Mouse (Mus musculus): ENCODE data around the gene Fxyd7. TPM values are rescaled to one million over a fixed set of nuclear protein-coding genes. Genes with fewer than 3 reads are reported as not detected.

Fxyd7 gene
- polyA plus RNA-seq, 1 experiment = not detected

GRCm38 (mm10) chr7:31069491-31069890, 18.2 kb upstream of the Fxyd7 start:
- 92% methylated on average over 14 of the region's 14 CpGs for WGBS

GRCm38 (mm10) chr7:31067836-31068235, 16.6 kb upstream of the Fxyd7 start:
- H3K4me1 ChIP-seq (ENCODE audit: control insufficient read depth, insufficient read depth, low read length) = no peaks in the 10 kb centered on the region
- H3K4me3 ChIP-seq (ENCODE audit: insufficient read depth, low read depth, low read length) = no peak overlapping the region
- no peak overlapping the region for H3K27ac ChIP-seq (ENCODE audit: insufficient read depth, low read depth, low read length)
- WGBS = 31% methylated on average over 5 of the region's 5 CpGs
- TF ChIP-seq CTCF (IDR thresholded peaks at IDR 0.05; ENCODE audit: insufficient read depth, low read depth, low read length) (no peak), POLR2A (IDR thresholded peaks at IDR 0.05; ENCODE audit: insufficient read depth, low read depth, low read length) (no peak)

More at GRCm38 (mm10) chr7:31069491-31069890, 18.2 kb upstream of the Fxyd7 start:
- H3K4me1 ChIP-seq (ENCODE audit: control insufficient read depth, insufficient read depth, low read length) = 0 out of 2 replicates have a peak, but pooled peaks cover 4% of the 10 kb centered on the region
- no peak overlapping the region for H3K4me3 ChIP-seq (ENCODE audit: insufficient read depth, low read depth, low read length)
- no peak for TF ChIP-seq POLR2A (IDR thresholded peaks at IDR 0.05; ENCODE audit: insufficient read depth, low read depth, low read length)
- no peak for TF ChIP-seq CTCF (IDR thresholded peaks at IDR 0.05; ENCODE audit: insufficient read depth, low read depth, low read length)
- no peak overlapping the region for H3K27ac ChIP-seq (ENCODE audit: insufficient read depth, low read depth, low read length)

- Histone ChIP-seq H3K4me3 (ENCODE audit: insufficient read depth, low read depth, low read length) (no peak overlapping the region), H3K27ac (ENCODE audit: insufficient read depth, low read depth, low read length) (no peak overlapping the region), H3K4me1 (ENCODE audit: control insufficient read depth, insufficient read depth, low read length) (peaks cover 5% of the 10 kb centered on the region)
- 87% methylated on average over 12 of the region's 12 CpGs for WGBS
- TF ChIP-seq POLR2A (IDR thresholded peaks at IDR 0.05; ENCODE audit: insufficient read depth, low read depth, low read length) (no peak), CTCF (IDR thresholded peaks at IDR 0.05; ENCODE audit: insufficient read depth, low read depth, low read length) (no peak)
These were observed 11.8 kb upstream of the Fxyd7 start for GRCm38 (mm10) chr7:31063074-31063560.

- Histone ChIP-seq H3K4me3 (ENCODE audit: insufficient read depth, low read depth, low read length) (no peak overlapping the region), H3K4me1 (ENCODE audit: control insufficient read depth, insufficient read depth, low read length) (peaks cover 5% of the 10 kb centered on the region), H3K27ac (ENCODE audit: insufficient read depth, low read depth, low read length) (no peak overlapping the region)
- WGBS = 94% methylated on average over 7 of the region's 7 CpGs
- TF ChIP-seq POLR2A (IDR thresholded peaks at IDR 0.05; ENCODE audit: insufficient read depth, low read depth, low read length) = no peak
- no peak for TF ChIP-seq CTCF (IDR thresholded peaks at IDR 0.05; ENCODE audit: insufficient read depth, low read depth, low read length)
These were observed 9.3 kb upstream of the Fxyd7 start for GRCm38 (mm10) chr7:31060621-31061010.

- 62% methylated on average over 11 of the region's 11 CpGs for WGBS
- H3K27ac ChIP-seq (ENCODE audit: insufficient read depth, low read depth, low read length) = no peak overlapping the region
- no peak for TF ChIP-seq POLR2A (IDR thresholded peaks at IDR 0.05; ENCODE audit: insufficient read depth, low read depth, low read length)
- TF ChIP-seq CTCF (IDR thresholded peaks at IDR 0.05; ENCODE audit: insufficient read depth, low read depth, low read length) = no peak
- peaks cover 5% of the 10 kb centered on the region for H3K4me1 ChIP-seq (ENCODE audit: control insufficient read depth, insufficient read depth, low read length)
- 0 out of 2 replicates have a peak overlapping the region, but pooled peaks have one; percentile 2 for H3K4me3 ChIP-seq (ENCODE audit: insufficient read depth, low read depth, low read length)
These were observed 8.8 kb upstream of the Fxyd7 start for GRCm38 (mm10) chr7:31059919-31060620.

GRCm38 (mm10) chr7:31059108-31059507, 7.8 kb upstream of the Fxyd7 start, which contains the start of gene Lgi4:
TSS of gene Lgi4 (plus strand) at chr7:31059342.
- TF ChIP-seq POLR2A (IDR thresholded peaks at IDR 0.05; ENCODE audit: insufficient read depth, low read depth, low read length) = no peak
- peak; percentile 85 for TF ChIP-seq CTCF (IDR thresholded peaks at IDR 0.05; ENCODE audit: insufficient read depth, low read depth, low read length)
- Histone ChIP-seq H3K4me1 (ENCODE audit: control insufficient read depth, insufficient read depth, low read length) (peaks cover 5% of the 10 kb centered on the region), H3K27ac (ENCODE audit: insufficient read depth, low read depth, low read length) (0 out of 2 replicates have a peak within 1 kb of the TSS, but pooled peaks have one; percentile 31), H3K4me3 (ENCODE audit: insufficient read depth, low read depth, low read length) (0 out of 2 replicates have a peak within 1 kb of the TSS, but pooled peaks have one; percentile 2)
- WGBS = 10% methylated on average over 2 of the region's 2 CpGs

GRCm38 (mm10) chr7:31058211-31058610, 6.9 kb upstream of the Fxyd7 start:
- TF ChIP-seq POLR2A (IDR thresholded peaks at IDR 0.05; ENCODE audit: insufficient read depth, low read depth, low read length) = no peak
- TF ChIP-seq CTCF (IDR thresholded peaks at IDR 0.05; ENCODE audit: insufficient read depth, low read depth, low read length) = no peak
- Histone ChIP-seq H3K4me3 (ENCODE audit: insufficient read depth, low read depth, low read length) (no peak overlapping the region), H3K27ac (ENCODE audit: insufficient read depth, low read depth, low read length) (no peak overlapping the region), H3K4me1 (ENCODE audit: control insufficient read depth, insufficient read depth, low read length) (peaks cover 7% of the 10 kb centered on the region)
- 92% methylated on average over 6 of the region's 6 CpGs for WGBS

- H3K4me1 ChIP-seq (ENCODE audit: control insufficient read depth, insufficient read depth, low read length) = peaks cover 12% of the 10 kb centered on the region
- H3K4me3 ChIP-seq (ENCODE audit: insufficient read depth, low read depth, low read length) = no peak overlapping the region
- no peak overlapping the region for H3K27ac ChIP-seq (ENCODE audit: insufficient read depth, low read depth, low read length)
- WGBS = 86% methylated on average over 5 of the region's 5 CpGs
- TF ChIP-seq POLR2A (IDR thresholded peaks at IDR 0.05; ENCODE audit: insufficient read depth, low read depth, low read length) = no peak
- no peak for TF ChIP-seq CTCF (IDR thresholded peaks at IDR 0.05; ENCODE audit: insufficient read depth, low read depth, low read length)
These were observed 6.5 kb upstream of the Fxyd7 start for GRCm38 (mm10) chr7:31057730-31058129.

GRCm38 (mm10) chr7:31057071-31057470, 5.8 kb upstream of the Fxyd7 start, which contains the start of gene Fxyd1:
TSS of gene Fxyd1 (minus strand) at chr7:31057199.
- H3K4me3 ChIP-seq (ENCODE audit: insufficient read depth, low read depth, low read length) = no peak within 1 kb of the TSS
- 98% methylated on average over 2 of the region's 2 CpGs for WGBS
- no peak within 1 kb of the TSS for H3K27ac ChIP-seq (ENCODE audit: insufficient read depth, low read depth, low read length)
- TF ChIP-seq CTCF (IDR thresholded peaks at IDR 0.05; ENCODE audit: insufficient read depth, low read depth, low read length) (no peak), POLR2A (IDR thresholded peaks at IDR 0.05; ENCODE audit: insufficient read depth, low read depth, low read length) (no peak)
- peaks cover 18% of the 10 kb centered on the region for H3K4me1 ChIP-seq (ENCODE audit: control insufficient read depth, insufficient read depth, low read length)
